9 mouse cellular contexts compared by ENCODE assay signal in genomic region chr9:37656439-37656881, GRCm38 (mm10). TPM values are rescaled to one million over a fixed set of nuclear protein-coding genes. Genes with fewer than 3 reads are reported as not detected.
DNase-seq lines count a peak whose midpoint lies in the region; ATAC-seq and TF ChIP-seq lines count a peak whose summit lies in the region.
"Had no signal": no experiment of that assay in that cellular context is flagged by ENCODE, and none has a peak within 500 bp of the region (broad histone marks: within the 10 kb centered on the region; RNA-seq: fewer than 3 reads in every experiment).

No protein-coding gene starts in this region.

- peak; percentile 10 for ATAC-seq in heart, postnatal 0 days (ENCODE audit: insufficient read depth, low read depth)
- 0 out of 2 replicates have a peak, but pooled peaks have one; percentile 42 for ATAC-seq in limb, embryonic 13.5 days (ENCODE audit: low FRiP score, low read depth)
- ATAC-seq in midbrain, embryonic 14.5 days (ENCODE audit: low FRiP score, low TSS enrichment), result peak; percentile 16; the same call in 1 of the 2 replicates

- no peaks in the 10 kb centered on the region for H3K9me3 ChIP-seq in heart, postnatal 0 days (replicated peaks; ENCODE audit: control insufficient read depth, low read length)
- H3K9me3 ChIP-seq in limb, embryonic 13.5 days, result no peaks in the 10 kb centered on the region
- no peaks in the 10 kb centered on the region for H3K9me3 ChIP-seq in midbrain, embryonic 14.5 days (ENCODE audit: control insufficient read depth, low read length)

- DNase-seq in lung, adult 18-20 months, result peak; percentile 5 to 16
- no peak for DNase-seq in lung, postnatal 10 days
- DNase-seq in heart, postnatal 0 days (ENCODE audit: low spot score), result peak; percentile 53
- no peak for DNase-seq in midbrain, embryonic 14.5 days
- peak; percentile 20 for DNase-seq in yolk sac, embryonic 10.5 days (ENCODE audit: low spot score)
- no peak for DNase-seq in cerebellum, adult 11 months

- no peak for TF ChIP-seq POLR2A in cortical plate, adult 2 months (IDR thresholded peaks at IDR 0.05; ENCODE audit: extremely low read depth, insufficient read depth, low read length)

- no peaks in the 10 kb centered on the region for H3K4me1 ChIP-seq in cortical plate, adult 2 months (ENCODE audit: control insufficient read depth, insufficient read depth, low read length)
- peaks cover 6% of the 10 kb centered on the region; the same call in 1 of the 2 replicates for H3K4me1 ChIP-seq in heart, postnatal 0 days (ENCODE audit: control insufficient read depth, insufficient read depth)
- H3K4me1 ChIP-seq in limb, embryonic 13.5 days, result peaks cover 10% of the 10 kb centered on the region
- peaks cover 12% of the 10 kb centered on the region for H3K4me1 ChIP-seq in midbrain, embryonic 14.5 days (ENCODE audit: control insufficient read depth, insufficient read depth, low read length)

- TF ChIP-seq EP300 in heart, postnatal 0 days (IDR thresholded peaks at IDR 0.05; ENCODE audit: low read depth), result no peak

- TF ChIP-seq CTCF in cortical plate, adult 2 months (IDR thresholded peaks at IDR 0.05; ENCODE audit: extremely low read depth, insufficient read depth, low read length), result no peak
- no peak for TF ChIP-seq CTCF in heart, postnatal 0 days (IDR thresholded peaks at IDR 0.05; ENCODE audit: low read depth)

- H3K36me3 ChIP-seq in heart, postnatal 0 days (replicated peaks; ENCODE audit: control insufficient read depth, insufficient read depth, low read length), result peaks cover 31% of the 10 kb centered on the region
- peaks cover 29% of the 10 kb centered on the region for H3K36me3 ChIP-seq in limb, embryonic 13.5 days
- H3K36me3 ChIP-seq in midbrain, embryonic 14.5 days (ENCODE audit: control insufficient read depth, insufficient read depth, low read length), result peaks cover 28% of the 10 kb centered on the region

- H3K9ac ChIP-seq in heart, postnatal 0 days (replicated peaks; ENCODE audit: low read depth, low read length), result peak overlapping the region; percentile 67
- H3K9ac ChIP-seq in limb, embryonic 13.5 days, result peak overlapping the region; percentile 86
- peak overlapping the region; percentile 81 for H3K9ac ChIP-seq in midbrain, embryonic 14.5 days (replicated peaks; ENCODE audit: low read length)

- H3K27me3 ChIP-seq in heart, postnatal 0 days (ENCODE audit: control insufficient read depth, insufficient read depth, low read length), result no peaks in the 10 kb centered on the region
- no peaks in the 10 kb centered on the region for H3K27me3 ChIP-seq in limb, embryonic 13.5 days
- no peaks in the 10 kb centered on the region for H3K27me3 ChIP-seq in midbrain, embryonic 14.5 days (ENCODE audit: control insufficient read depth, insufficient read depth, low read length)

- under 1% methylated on average over 10 of the region's 10 CpGs for WGBS in heart, postnatal 0 days
- under 1% methylated on average over 10 of the region's 10 CpGs for WGBS in limb, embryonic 13.5 days
- 3% methylated on average over 10 of the region's 10 CpGs for WGBS in midbrain, embryonic 14.5 days

- H3K27ac ChIP-seq in cortical plate, adult 2 months (ENCODE audit: insufficient read depth, low read length), result no peak overlapping the region
- peak overlapping the region; percentile 80 for H3K27ac ChIP-seq in heart, postnatal 0 days (ENCODE audit: low read depth)
- H3K27ac ChIP-seq in limb, embryonic 13.5 days, result peak overlapping the region; percentile 92
- peak overlapping the region; percentile 77; the same call in 1 of the 2 replicates for H3K27ac ChIP-seq in midbrain, embryonic 14.5 days (replicated peaks; ENCODE audit: low read depth, low read length)

- peak overlapping the region; percentile 74 for H3K4me2 ChIP-seq in heart, postnatal 0 days (ENCODE audit: low read depth, low read length)
- peak overlapping the region; percentile 78 for H3K4me2 ChIP-seq in limb, embryonic 13.5 days (replicated peaks)
- peak overlapping the region; percentile 90 for H3K4me2 ChIP-seq in midbrain, embryonic 14.5 days (ENCODE audit: low read length)

- H3K4me3 ChIP-seq in cortical plate, adult 2 months (ENCODE audit: insufficient read depth, low read length), result peak overlapping the region; percentile 74
- peak overlapping the region; percentile 77 for H3K4me3 ChIP-seq in heart, postnatal 0 days (ENCODE audit: low read depth, low read length)
- peak overlapping the region; percentile 77 for H3K4me3 ChIP-seq in limb, embryonic 13.5 days
- peak overlapping the region; percentile 93 for H3K4me3 ChIP-seq in midbrain, embryonic 14.5 days (replicated peaks; ENCODE audit: low read depth, low read length)

RNA-seq across cellular contexts. Expression of gene Tbrg1, which starts 0.7 kb away (rescaled TPM):
- 48.0 TPM in 2 replicates for polyA plus RNA-seq in cortical plate, adult 2 months (2012; rRNA removed)
- 73.3 and 86.2 TPM in 2 replicates for total RNA-seq in heart, postnatal 0 days (2014; rRNA removed; ENCODE audit: low replicate concordance)
- polyA plus RNA-seq in heart, postnatal 0 days (2015; fragmentation: Nextera tagmentation; extraction: Ambion mirVana), result 78.3 and 80.5 TPM in 2 replicates
- 186 and 190 TPM in 2 replicates for polyA plus RNA-seq in limb, embryonic 13.5 days (2015; fragmentation: Nextera tagmentation; extraction: Ambion mirVana)
- polyA plus RNA-seq in midbrain, embryonic 14.5 days (2014; fragmentation: Nextera tagmentation; extraction: Ambion mirVana), result 89.5 and 91.6 TPM in 2 replicates

RNA-seq across cellular contexts. Expression of gene Panx3, which starts 12.6 kb away (rescaled TPM):
- not detected in 2 replicates for polyA plus RNA-seq in cortical plate, adult 2 months (2012; rRNA removed)
- not detected in 2 replicates for total RNA-seq in heart, postnatal 0 days (2014; rRNA removed; ENCODE audit: low replicate concordance)
- polyA plus RNA-seq in heart, postnatal 0 days (2015; fragmentation: Nextera tagmentation; extraction: Ambion mirVana), result not detected in 2 replicates
- 9.0 and 17.4 TPM in 2 replicates for polyA plus RNA-seq in limb, embryonic 13.5 days (2015; fragmentation: Nextera tagmentation; extraction: Ambion mirVana)
- not detected in 2 replicates for polyA plus RNA-seq in midbrain, embryonic 14.5 days (2014; fragmentation: Nextera tagmentation; extraction: Ambion mirVana)

RNA-seq across cellular contexts. Expression of gene Spa17, which starts 42.9 kb away (rescaled TPM):
- polyA plus RNA-seq in cortical plate, adult 2 months (2012; rRNA removed), result 4.8 and 5.0 TPM in 2 replicates
- 13.8 TPM in 1 of 2 replicates, not detected in the other for total RNA-seq in heart, postnatal 0 days (2014; rRNA removed; ENCODE audit: low replicate concordance)
- 14.0 and 15.7 TPM in 2 replicates for polyA plus RNA-seq in heart, postnatal 0 days (2015; fragmentation: Nextera tagmentation; extraction: Ambion mirVana)
- 5.1 and 6.0 TPM in 2 replicates for polyA plus RNA-seq in limb, embryonic 13.5 days (2015; fragmentation: Nextera tagmentation; extraction: Ambion mirVana)
- 7.5 and 9.5 TPM in 2 replicates for polyA plus RNA-seq in midbrain, embryonic 14.5 days (2014; fragmentation: Nextera tagmentation; extraction: Ambion mirVana)

RNA-seq across cellular contexts. Expression of gene Olfr160, which starts 59.6 kb away (rescaled TPM):
- not detected in 2 replicates for polyA plus RNA-seq in cortical plate, adult 2 months (2012; rRNA removed)
- total RNA-seq in heart, postnatal 0 days (2014; rRNA removed; ENCODE audit: low replicate concordance), result not detected in 2 replicates
- not detected in 2 replicates for polyA plus RNA-seq in heart, postnatal 0 days (2015; fragmentation: Nextera tagmentation; extraction: Ambion mirVana)
- not detected in 2 replicates for polyA plus RNA-seq in limb, embryonic 13.5 days (2015; fragmentation: Nextera tagmentation; extraction: Ambion mirVana)
- polyA plus RNA-seq in midbrain, embryonic 14.5 days (2014; fragmentation: Nextera tagmentation; extraction: Ambion mirVana), result not detected in 2 replicates
- total RNA-seq: adrenal gland, postnatal 36 days had no signal

Comparison
In these comparisons a context has a peak if more than half of its experiments do, and no peak if none do; other contexts are left out.
1. DNase-seq: peak in lung, adult 18-20 months (2 of 2), heart, postnatal 0 days (single experiment) and yolk sac, embryonic 10.5 days (single experiment); none in lung, postnatal 10 days (single experiment), midbrain, embryonic 14.5 days (single experiment) and cerebellum, adult 11 months (single experiment).
2. Peak in every context shown above with its lines, with median percentiles within 50 percentile points of each other: H3K4me3 ChIP-seq, ATAC-seq, H3K4me2 ChIP-seq and H3K9ac ChIP-seq.